Mouse (Mus musculus) midbrain, embryonic 14.5 days (tissue): ENCODE measurements around the gene Tmem56. TPM values are rescaled to one million over a fixed set of nuclear protein-coding genes. Genes with fewer than 3 reads are reported as not detected.
A peak's percentile ranks its signal among the peaks of the same experiment; 100 is the strongest.

Experiments used
- ATAC-seq: fragments of 200-750 bp; cut with Nextera tagmentation; 2 replicates; pipeline ENCODE4 v1.8.0; 2017; ENCODE audit warnings: moderate number of reproducible peaks, moderate library complexity; ENCODE audit not compliant: low FRiP score, low TSS enrichment
- DNase-seq: peaks from one replicate; pipeline ENCODE4 v3.0.0-alpha.2; 2015
- H3K27ac ChIP-seq: fragments of 300-500 bp; sonication (generic); replicated peaks from 2 replicates; pipeline ENCODE4 v1.5.1; 2014; ENCODE audit warnings: mild to moderate bottlenecking, low read depth, low read length, moderate library complexity
- H3K27me3 ChIP-seq: fragments of 300-500 bp; sonication (generic); 2 replicates; pipeline ENCODE4 v1.6.1; 2014; ENCODE audit warnings: low read length, control low read depth, mixed read lengths; ENCODE audit not compliant: control insufficient read depth, insufficient read depth
- H3K36me3 ChIP-seq: fragments of 300-500 bp; sonication (generic); 2 replicates; pipeline ENCODE4 v1.6.1; 2014; ENCODE audit warnings: low read length, control low read depth; ENCODE audit not compliant: control insufficient read depth, insufficient read depth
- H3K4me1 ChIP-seq: fragments of 300-500 bp; sonication (generic); 2 replicates; pipeline ENCODE4 v1.6.1; 2014; ENCODE audit warnings: mild to moderate bottlenecking, antibody characterized with exemption, low read length, control low read depth; ENCODE audit not compliant: control insufficient read depth, insufficient read depth
- H3K4me2 ChIP-seq: fragments of 300-500 bp; sonication (generic); 2 replicates; pipeline ENCODE4 v1.6.1; 2014; ENCODE audit warnings: mild to moderate bottlenecking, low read length, moderate library complexity
- H3K4me3 ChIP-seq: fragments of 300-500 bp; sonication (generic); replicated peaks from 2 replicates; pipeline ENCODE4 v1.5.1; 2014; ENCODE audit warnings: low read depth, low read length
- H3K9ac ChIP-seq: fragments of 300-500 bp; sonication (generic); replicated peaks from 2 replicates; pipeline ENCODE4 v1.6.1; 2014; ENCODE audit warnings: mild to moderate bottlenecking, low read length, moderate library complexity
- H3K9me3 ChIP-seq: fragments of 300-500 bp; sonication (generic); 2 replicates; pipeline ENCODE4 v1.6.1; 2016; ENCODE audit warnings: low read length, control low read depth, mixed read lengths; ENCODE audit not compliant: control insufficient read depth
- WGBS: fragments of 180-500 bp; shearing (Covaris S2); extraction: QIAGEN DNeasy Blood & Tissue Kit; methylation state at CpG from one replicate; pipeline ENCODE4 v1.1.7; 2014; 5-methylcytosine and 5-hydroxymethylcytosine counted together
- polyA plus RNA-seq: library from polyadenylated mRNA; unstranded; fragments of >200 nt; fragmentation: Nextera tagmentation; extraction: Ambion mirVana; gene quantifications from 2 replicates; pipeline ENCODE4 v1.2.1, GENCODE M21; 2014

Tmem56 gene
- polyA plus RNA-seq, 1 experiment from 2014 or later: 3.3 TPM

GRCm38 (mm10) chr3:121260041-121260440 lies 22.9 kb downstream of the Tmem56 start:
- H3K36me3 ChIP-seq: no peaks in the 10 kb centered on the region
- WGBS: 73% methylated on average over 7 of the region's 7 CpGs
- H3K9me3 ChIP-seq: no peaks in the 10 kb centered on the region
- no peak for ATAC-seq
- no peak overlapping the region for H3K4me3 ChIP-seq
- H3K27me3 ChIP-seq: peaks cover 26% of the 10 kb centered on the region
- DNase-seq: no peak
- no peak overlapping the region for H3K27ac ChIP-seq
- no peak overlapping the region for H3K9ac ChIP-seq
- peaks cover 3% of the 10 kb centered on the region; the same call in 1 of the 2 replicates for H3K4me1 ChIP-seq
- no peak overlapping the region for H3K4me2 ChIP-seq

- H3K9me3 ChIP-seq: no peaks in the 10 kb centered on the region
- peaks cover 18% of the 10 kb centered on the region for H3K27me3 ChIP-seq
- no peak overlapping the region for H3K4me3 ChIP-seq
- H3K36me3 ChIP-seq: no peaks in the 10 kb centered on the region
- H3K4me2 ChIP-seq: no peak overlapping the region
- WGBS: 85% methylated on average over 20 of the region's 20 CpGs
- DNase-seq (no peak), ATAC-seq (no peak)
- peaks cover 3% of the 10 kb centered on the region; the same call in 1 of the 2 replicates for H3K4me1 ChIP-seq
- H3K9ac ChIP-seq: no peak overlapping the region
- H3K27ac ChIP-seq: no peak overlapping the region
Measured at GRCm38 (mm10) chr3:121258521-121259478, 24.1 kb downstream of the Tmem56 start.

- Histone ChIP-seq H3K27me3 (peaks cover 18% of the 10 kb centered on the region), H3K4me3 (no peak overlapping the region), H3K36me3 (no peaks in the 10 kb centered on the region), H3K4me1 (no peaks in the 10 kb centered on the region), H3K9ac (no peak overlapping the region), H3K27ac (no peak overlapping the region), H3K4me2 (no peak overlapping the region), H3K9me3 (no peaks in the 10 kb centered on the region)
- 73% methylated on average over 10 of the region's 10 CpGs for WGBS
- ATAC-seq: no peak
- DNase-seq: no peak
Measured at GRCm38 (mm10) chr3:121257418-121257817, 25.5 kb downstream of the Tmem56 start.

GRCm38 (mm10) chr3:121256131-121256530 lies 26.8 kb downstream of the Tmem56 start:
- DNase-seq (no peak), ATAC-seq (no peak)
- Histone ChIP-seq H3K27ac (no peak overlapping the region), H3K9me3 (no peaks in the 10 kb centered on the region), H3K4me1 (no peaks in the 10 kb centered on the region), H3K4me3 (no peak overlapping the region), H3K4me2 (no peak overlapping the region), H3K9ac (no peak overlapping the region), H3K36me3 (no peaks in the 10 kb centered on the region), H3K27me3 (peaks cover 7% of the 10 kb centered on the region; the same call in 1 of the 2 replicates)
- 88% methylated on average over 8 of the region's 8 CpGs for WGBS

- no peaks in the 10 kb centered on the region for H3K9me3 ChIP-seq
- no peaks in the 10 kb centered on the region for H3K36me3 ChIP-seq
- DNase-seq (no peak), ATAC-seq (no peak)
- no peak overlapping the region for H3K4me3 ChIP-seq
- H3K9ac ChIP-seq: no peak overlapping the region
- peaks cover under 1% of the 10 kb centered on the region; the same call in 1 of the 2 replicates for H3K27me3 ChIP-seq
- 94% methylated on average over 7 of the region's 7 CpGs for WGBS
- H3K4me1 ChIP-seq: no peaks in the 10 kb centered on the region
- no peak overlapping the region for H3K4me2 ChIP-seq
- H3K27ac ChIP-seq: no peak overlapping the region
Measured at GRCm38 (mm10) chr3:121255501-121255900, 27.4 kb downstream of the Tmem56 start.

- H3K27ac ChIP-seq: no peak overlapping the region
- 71% methylated on average over 19 of the region's 19 CpGs for WGBS
- H3K4me3 ChIP-seq: no peak overlapping the region
- no peaks in the 10 kb centered on the region for H3K36me3 ChIP-seq
- peak; percentile 37 for DNase-seq
- no peak overlapping the region for H3K4me2 ChIP-seq
- no peaks in the 10 kb centered on the region for H3K4me1 ChIP-seq
- no peaks in the 10 kb centered on the region for H3K27me3 ChIP-seq
- no peak for ATAC-seq
- H3K9me3 ChIP-seq: no peaks in the 10 kb centered on the region
- no peak overlapping the region for H3K9ac ChIP-seq
Measured at GRCm38 (mm10) chr3:121250576-121251433, 32.1 kb downstream of the Tmem56 start.

- H3K9ac ChIP-seq: no peak overlapping the region
- ATAC-seq: no peak
- H3K27me3 ChIP-seq: no peaks in the 10 kb centered on the region
Measured at GRCm38 (mm10) chr3:121250048-121250447, 32.9 kb downstream of the Tmem56 start.

GRCm38 (mm10) chr3:121242941-121243340 lies 40.0 kb downstream of the Tmem56 start:
- Histone ChIP-seq H3K36me3 (no peaks in the 10 kb centered on the region), H3K27me3 (no peaks in the 10 kb centered on the region), H3K9me3 (no peaks in the 10 kb centered on the region), H3K4me1 (peaks cover 7% of the 10 kb centered on the region; the same call in 1 of the 2 replicates), H3K9ac (no peak overlapping the region), H3K27ac (no peak overlapping the region), H3K4me3 (no peak overlapping the region), H3K4me2 (no peak overlapping the region)
- ATAC-seq (no peak), DNase-seq (peak; percentile 25)
- WGBS: 76% methylated on average over 4 of the region's 4 CpGs

More at GRCm38 (mm10) chr3:121250048-121250447, 32.9 kb downstream of the Tmem56 start:
- no peaks in the 10 kb centered on the region for H3K4me1 ChIP-seq
- no peak overlapping the region for H3K4me3 ChIP-seq
- DNase-seq: no peak
- H3K27ac ChIP-seq: no peak overlapping the region
- 92% methylated on average over 9 of the region's 9 CpGs for WGBS
- H3K4me2 ChIP-seq: no peak overlapping the region
- H3K9me3 ChIP-seq: no peaks in the 10 kb centered on the region
- H3K36me3 ChIP-seq: no peaks in the 10 kb centered on the region
